Mouse (Mus musculus) liver, adult 2 months (tissue): ENCODE results near the gene Prtn3. TPM values are rescaled to one million over a fixed set of nuclear protein-coding genes. Genes with fewer than 3 reads are reported as not detected.

Experiments
- DNase-seq: peaks from one replicate; pipeline ENCODE4 v3.0.0-alpha.2; 2011; ENCODE audit warnings: low read depth, low spot score; ENCODE audit errors: extremely low read depth
- H3K27ac ChIP-seq: fragments of 200-500 bp; replicated peaks from 2 replicates; pipeline ENCODE4 v1.5.1; 2012; ENCODE audit warnings: low read depth, mild to moderate bottlenecking, control low read depth, inconsistent platforms, low read length; ENCODE audit not compliant: insufficient read depth
- H3K27me3 ChIP-seq: fragments of 200-500 bp; 2 replicates; pipeline ENCODE4 v1.6.1; 2012; ENCODE audit warnings: mild to moderate bottlenecking, moderate library complexity, low read length, inconsistent platforms; ENCODE audit not compliant: control insufficient read depth, insufficient read depth
- H3K36me3 ChIP-seq: fragments of 200-500 bp; 2 replicates; pipeline ENCODE4 v1.6.1; 2012; ENCODE audit warnings: low read length, inconsistent platforms; ENCODE audit not compliant: control insufficient read depth, insufficient read depth
- H3K4me1 ChIP-seq: fragments of 200-500 bp; 2 replicates; pipeline ENCODE4 v1.6.1; 2011; ENCODE audit warnings: low read length; ENCODE audit not compliant: control insufficient read depth, insufficient read depth
- H3K4me3 ChIP-seq: fragments of 200-500 bp; 2 replicates; pipeline ENCODE4 v1.5.1; 2011; ENCODE audit warnings: low read depth, mild to moderate bottlenecking, control low read depth, low read length, moderate library complexity; ENCODE audit not compliant: insufficient read depth
- H3K79me2 ChIP-seq: fragments of 200-500 bp; 2 replicates; pipeline ENCODE4 v1.6.1; 2012; ENCODE audit warnings: inconsistent platforms, mild to moderate bottlenecking, low read length, moderate library complexity; ENCODE audit not compliant: control insufficient read depth, insufficient read depth
- H3K9ac ChIP-seq: fragments of 200-500 bp; 2 replicates; pipeline ENCODE4 v1.6.1; 2012; ENCODE audit warnings: low read depth, mild to moderate bottlenecking, control low read depth, inconsistent platforms, low read length
- CTCF ChIP-seq: fragments of 200-500 bp; IDR thresholded peaks from 2 replicates; pipeline ENCODE4 v1.5.1; 2011; ENCODE audit warnings: low read depth, low read length, control low read depth
- POLR2A ChIP-seq: fragments of 200-500 bp; IDR thresholded peaks from 2 replicates; pipeline ENCODE4 v1.6.1; 2011; ENCODE audit warnings: low read length, control low read depth; ENCODE audit not compliant: insufficient read depth; ENCODE audit errors: extremely low read depth
- WGBS: fragments of 180-500 bp; shearing (Covaris S2); methylation state at CpG from one replicate; pipeline ENCODE4 v1.1.7; 2018; 5-methylcytosine and 5-hydroxymethylcytosine counted together
- polyA plus RNA-seq: library from polyadenylated mRNA; depleted of rRNA; stranded (reverse); fragments of >200 nt; gene quantifications from 2 replicates; pipeline ENCODE4 v1.2.3, GENCODE M21; 2012
- total RNA-seq: library from RNA; depleted of rRNA; stranded (reverse); fragments of >200 nt; gene quantifications from 2 replicates; pipeline ENCODE4 v1.2.3, GENCODE M21; 2014

Gene Prtn3
- total and polyA plus RNA-seq, 2 experiments, result 1.1 TPM; not detected in 1

DNA sequence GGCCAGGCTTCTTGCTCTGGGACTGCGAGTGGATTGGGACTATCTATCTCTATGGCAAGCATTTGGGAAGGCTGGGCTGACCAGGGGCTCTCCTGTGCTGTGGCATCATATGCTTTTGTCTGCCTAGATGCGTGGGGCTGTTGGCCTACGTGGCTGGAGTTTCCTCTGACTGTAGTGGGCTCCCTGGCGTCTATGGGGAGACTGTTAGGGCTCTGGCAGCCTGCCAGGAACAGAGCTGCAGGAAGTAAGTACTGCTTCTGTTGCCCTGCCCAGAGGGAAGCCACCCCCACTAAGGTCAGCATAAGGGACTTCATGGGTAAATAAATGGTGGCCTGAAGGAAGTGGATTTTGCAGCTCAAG, 16.8 kb upstream of the Prtn3 start:
- H3K4me1 ChIP-seq, result peaks cover 26% of the 10 kb centered on the region
- peak overlapping the region; percentile 48; the same call in 1 of the 2 replicates for H3K9ac ChIP-seq
- WGBS, result 14% methylated on average over 4 of the region's 4 CpGs
- peaks cover 25% of the 10 kb centered on the region for H3K36me3 ChIP-seq
- peak; percentile 54 for DNase-seq
- no peak overlapping the region for H3K4me3 ChIP-seq
- TF ChIP-seq POLR2A, result no peak
- TF ChIP-seq CTCF, result no peak
- H3K27ac ChIP-seq, result peak overlapping the region; percentile 5; the same call in 1 of the 2 replicates
- H3K27me3 ChIP-seq, result no peaks in the 10 kb centered on the region
- H3K79me2 ChIP-seq, result peaks cover 42% of the 10 kb centered on the region

DNA sequence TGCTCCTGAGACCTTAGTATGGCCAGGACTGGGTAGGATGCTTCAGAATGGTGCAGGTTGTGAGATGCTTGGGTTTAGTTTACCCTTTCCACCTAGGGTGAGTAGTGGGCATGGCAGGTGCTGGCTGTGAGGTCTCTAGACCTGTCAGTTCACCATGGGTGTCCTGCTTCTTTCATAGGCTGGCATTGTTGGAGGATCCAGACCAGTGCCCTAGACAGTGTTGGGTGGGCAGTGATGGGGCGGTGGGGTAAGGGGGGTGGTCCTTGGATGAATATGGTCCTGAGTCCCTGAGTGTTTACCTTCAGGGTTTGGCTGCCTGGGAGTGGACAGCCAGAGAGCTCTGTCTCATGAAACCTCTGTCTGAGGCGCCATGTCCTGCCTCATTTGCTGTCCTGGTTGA, 16.4 kb upstream of the Prtn3 start:
- TF ChIP-seq POLR2A (no peak), CTCF (no peak)
- H3K27me3 ChIP-seq, result no peaks in the 10 kb centered on the region
- DNase-seq, result no peak
- peaks cover 25% of the 10 kb centered on the region for H3K4me1 ChIP-seq
- H3K36me3 ChIP-seq, result peaks cover 25% of the 10 kb centered on the region
- H3K27ac ChIP-seq, result no peak overlapping the region
- H3K4me3 ChIP-seq, result no peak overlapping the region
- no peak overlapping the region for H3K9ac ChIP-seq
- peaks cover 42% of the 10 kb centered on the region for H3K79me2 ChIP-seq
- 71% methylated on average over 2 of the region's 2 CpGs for WGBS

DNA sequence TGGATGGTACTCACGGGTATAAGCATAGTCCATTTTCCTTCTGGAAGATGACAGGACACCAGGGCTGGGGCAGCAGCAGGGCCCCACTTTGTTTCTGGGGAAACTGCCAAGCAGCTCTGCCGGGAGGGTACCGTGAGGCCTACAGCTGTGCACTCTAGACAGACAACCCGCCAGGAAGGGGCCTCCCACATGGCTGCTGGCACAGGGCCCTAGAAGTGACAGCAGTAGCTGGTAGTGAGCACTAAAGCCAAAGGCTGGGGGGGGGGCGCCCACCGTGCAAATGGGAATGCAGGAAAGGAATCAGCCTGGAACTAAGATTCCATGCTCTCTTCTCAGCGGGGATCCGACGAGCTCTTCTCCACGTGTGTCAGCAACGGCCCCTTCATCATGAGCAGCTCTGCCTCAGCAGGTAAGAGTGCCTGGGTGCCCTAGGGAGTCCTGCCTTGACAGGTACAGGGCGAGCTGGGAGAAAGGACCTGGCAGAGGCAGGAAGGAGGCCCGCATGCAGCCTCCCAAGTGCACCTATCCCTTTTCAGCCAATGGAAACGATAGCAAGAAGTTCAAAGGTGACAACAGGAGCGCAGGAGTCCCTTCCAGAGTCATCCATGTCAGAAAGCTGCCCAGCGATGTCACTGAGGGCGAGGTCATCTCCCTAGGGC, 15.7 kb upstream of the Prtn3 start:
- Histone ChIP-seq H3K4me1 (peaks cover 22% of the 10 kb centered on the region), H3K9ac (no peak overlapping the region), H3K79me2 (peaks cover 42% of the 10 kb centered on the region), H3K27ac (no peak overlapping the region), H3K4me3 (no peak overlapping the region), H3K27me3 (no peaks in the 10 kb centered on the region), H3K36me3 (peaks cover 25% of the 10 kb centered on the region)
- WGBS, result 36% methylated on average over 17 of the region's 17 CpGs
- TF ChIP-seq CTCF (no peak), POLR2A (no peak)
- peak; percentile 44 for DNase-seq

DNA sequence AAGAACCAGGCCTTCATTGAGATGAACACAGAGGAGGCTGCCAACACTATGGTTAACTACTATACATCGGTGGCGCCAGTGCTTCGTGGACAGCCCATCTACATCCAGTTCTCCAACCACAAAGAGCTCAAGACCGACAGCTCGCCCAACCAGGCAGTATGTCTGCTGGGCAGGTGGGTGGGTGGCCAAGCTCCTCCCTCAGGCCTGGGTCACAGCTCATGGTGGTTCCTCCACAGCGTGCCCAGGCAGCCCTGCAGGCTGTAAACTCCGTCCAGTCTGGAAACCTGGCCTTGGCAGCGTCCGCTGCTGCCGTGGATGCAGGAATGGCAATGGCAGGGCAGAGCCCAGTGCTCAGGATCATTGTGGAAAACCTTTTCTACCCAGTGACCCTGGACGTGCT, 15.2 kb upstream of the Prtn3 start:
- 80% methylated on average over 11 of the region's 11 CpGs for WGBS
- no peak overlapping the region for H3K9ac ChIP-seq

DNA sequence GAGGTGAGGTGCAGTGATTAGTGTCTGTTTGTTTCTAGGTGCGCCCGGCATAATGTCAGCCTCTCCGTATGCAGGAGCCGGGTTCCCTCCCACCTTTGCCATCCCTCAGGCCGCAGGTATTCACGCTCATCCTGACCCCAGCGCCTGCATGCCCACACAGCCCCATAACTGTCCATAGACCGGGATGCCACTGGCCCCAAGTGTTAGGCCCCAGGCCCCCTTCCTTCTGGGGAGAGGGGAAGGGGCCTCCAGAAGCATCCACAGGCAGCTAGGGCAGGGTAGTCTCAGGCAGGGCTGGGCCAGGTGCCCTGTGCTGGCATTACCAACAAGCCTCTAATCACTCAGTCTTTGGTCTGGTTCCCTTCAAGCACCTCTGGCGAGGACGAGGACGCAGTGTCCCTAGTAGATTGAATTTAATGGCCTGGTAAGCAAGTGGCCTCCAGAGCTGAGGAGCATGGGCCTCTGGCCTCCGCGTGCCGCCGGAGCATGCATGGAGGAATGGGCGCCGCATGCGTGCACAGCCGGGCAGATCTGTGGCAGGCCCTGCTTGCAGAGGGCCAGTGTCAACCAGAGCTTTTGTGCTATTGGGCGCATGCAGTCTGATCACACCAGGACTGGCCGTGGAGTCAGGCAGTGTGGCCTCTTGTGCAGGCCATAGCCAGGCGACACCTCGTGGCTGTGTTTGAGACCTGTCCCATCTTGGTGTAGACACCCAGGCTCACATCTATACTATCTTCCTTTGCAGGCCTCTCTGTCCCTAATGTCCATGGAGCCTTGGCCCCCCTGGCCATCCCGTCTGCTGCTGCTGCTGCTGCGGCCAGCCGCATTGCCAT, 14.0 kb upstream of the Prtn3 start:
- DNase-seq, result no peak
- Histone ChIP-seq H3K4me3 (no peak overlapping the region), H3K27me3 (no peaks in the 10 kb centered on the region), H3K27ac (no peak overlapping the region), H3K9ac (no peak overlapping the region), H3K79me2 (peaks cover 37% of the 10 kb centered on the region), H3K4me1 (peaks cover 22% of the 10 kb centered on the region), H3K36me3 (peaks cover 25% of the 10 kb centered on the region)
- TF ChIP-seq CTCF, result no peak
- no peak for TF ChIP-seq POLR2A
- 95% methylated on average over 26 of the region's 26 CpGs for WGBS

More for the DNA sequence above, 15.2 kb upstream of the Prtn3 start:
- Histone ChIP-seq H3K27ac (no peak overlapping the region), H3K79me2 (peaks cover 42% of the 10 kb centered on the region), H3K4me1 (peaks cover 22% of the 10 kb centered on the region), H3K4me3 (no peak overlapping the region), H3K36me3 (peaks cover 25% of the 10 kb centered on the region), H3K27me3 (no peaks in the 10 kb centered on the region)
- no peak for DNase-seq
- TF ChIP-seq CTCF (no peak), POLR2A (no peak)
